Mouse (Mus musculus): ENCODE results near the gene Bach1.

GRCm38 (mm10) chr16:87661636-87662035 is 37.1 kb upstream of the Bach1 start:
- TF ChIP-seq EP300 (IDR thresholded peaks at IDR 0.05): no peak
- no peak for TF ChIP-seq CTCF (IDR thresholded peaks at IDR 0.05)
